19 mouse cellular contexts compared by ENCODE assay signal in genomic region chrX:16761430-16761829, GRCm38 (mm10). TPM values are rescaled to one million over a fixed set of nuclear protein-coding genes. Genes with fewer than 3 reads are reported as not detected.
A peak's percentile ranks its signal among the peaks of the same experiment; 100 is the strongest.
DNase-seq lines count a peak whose midpoint lies in the region; ATAC-seq and TF ChIP-seq lines count a peak whose summit lies in the region.
"Had no signal": no experiment of that assay in that cellular context is flagged by ENCODE, and none has a peak within 500 bp of the region (broad histone marks: within the 10 kb centered on the region; RNA-seq: fewer than 3 reads in every experiment).

No protein-coding gene starts in this region.

- no peak overlapping the region for H3K27ac ChIP-seq in kidney, adult 2 months (ENCODE audit: insufficient read depth, low read depth, low read length)
- H3K27ac ChIP-seq in stomach, postnatal 0 days (replicated peaks) = no peak overlapping the region
- H3K27ac ChIP-seq: heart, embryonic 13.5 days; hindbrain, embryonic 14.5 days; limb, embryonic 13.5 days; liver, embryonic 14.5 days; midbrain, embryonic 12.5 days had no signal

- no peak for TF ChIP-seq EP300 in stomach, postnatal 0 days (optimal IDR thresholded peaks at IDR 0.05)

- no peak for TF ChIP-seq POLR2A in kidney, adult 2 months (IDR thresholded peaks at IDR 0.05; ENCODE audit: low read depth, low read length)

- peak; percentile 0 for DNase-seq in kidney, postnatal 14 days
- DNase-seq in kidney, adult 2 months = no peak
- DNase-seq in lung, adult 18-20 months = peak; percentile 41 to 63
- DNase-seq in lung, postnatal 14 days = peak; percentile 3
- peak; percentile 45 for DNase-seq in stomach, postnatal 0 days (ENCODE audit: low spot score)
- no peak for DNase-seq in thymus, postnatal 25 days
- no peak for DNase-seq in embryo, embryonic 10 days (ENCODE audit: low spot score)
- DNase-seq: B cell, adult 2 months; cerebellum, adult 2 months; cerebellum, postnatal 36 days; gastrocnemius, postnatal 10 days; heart, adult 18-20 months; thymus, adult 2 months had no signal

- H3K9ac ChIP-seq in stomach, postnatal 0 days (ENCODE audit: low read length) = no peak overlapping the region
- H3K9ac ChIP-seq: heart, embryonic 13.5 days; hindbrain, embryonic 14.5 days; limb, embryonic 13.5 days; liver, embryonic 14.5 days; midbrain, embryonic 12.5 days had no signal

- H3K9me3 ChIP-seq in stomach, postnatal 0 days (ENCODE audit: control insufficient read depth, low read length) = no peaks in the 10 kb centered on the region
- H3K9me3 ChIP-seq: heart, embryonic 13.5 days; limb, embryonic 13.5 days; midbrain, embryonic 12.5 days had no signal

- no peak overlapping the region for H3K4me2 ChIP-seq in stomach, postnatal 0 days (replicated peaks; ENCODE audit: low read depth)
- H3K4me2 ChIP-seq: heart, embryonic 13.5 days; hindbrain, embryonic 14.5 days; limb, embryonic 13.5 days; midbrain, embryonic 12.5 days had no signal

- no peak for TF ChIP-seq CTCF in kidney, adult 2 months (conservative IDR thresholded peaks at IDR 0.05; ENCODE audit: insufficient read depth, insufficient read length, low read depth, low read length)
- no peak for TF ChIP-seq CTCF in stomach, postnatal 0 days (IDR thresholded peaks at IDR 0.05; ENCODE audit: low read depth)

- ATAC-seq in stomach, postnatal 0 days (ENCODE audit: low FRiP score, low TSS enrichment) = peak; percentile 80; the same call in 1 of the 2 replicates
- ATAC-seq: forebrain, embryonic 14.5 days had no signal

- no peak overlapping the region for H3K4me3 ChIP-seq in kidney, adult 2 months (ENCODE audit: insufficient read depth, low read depth, low read length)
- no peak overlapping the region for H3K4me3 ChIP-seq in stomach, postnatal 0 days (ENCODE audit: low read depth, low read length)
- H3K4me3 ChIP-seq: heart, embryonic 13.5 days; limb, embryonic 13.5 days; midbrain, embryonic 12.5 days had no signal

- no peaks in the 10 kb centered on the region for H3K27me3 ChIP-seq in kidney, adult 2 months (replicated peaks; ENCODE audit: control insufficient read depth, insufficient read depth, low read length)
- H3K27me3 ChIP-seq in stomach, postnatal 0 days (ENCODE audit: control insufficient read depth, insufficient read depth, low read length) = no peaks in the 10 kb centered on the region
- H3K27me3 ChIP-seq: heart, embryonic 13.5 days; limb, embryonic 13.5 days; midbrain, embryonic 12.5 days had no signal

- no peaks in the 10 kb centered on the region for H3K36me3 ChIP-seq in kidney, adult 2 months (ENCODE audit: control insufficient read depth, insufficient read depth, low read length)
- H3K36me3 ChIP-seq in stomach, postnatal 0 days (ENCODE audit: control insufficient read depth, insufficient read depth, low read length) = no peaks in the 10 kb centered on the region
- H3K36me3 ChIP-seq: heart, embryonic 13.5 days; limb, embryonic 13.5 days; midbrain, embryonic 12.5 days had no signal

- H3K4me1 ChIP-seq in kidney, adult 2 months (ENCODE audit: control insufficient read depth, insufficient read depth, low read length) = no peaks in the 10 kb centered on the region
- H3K4me1 ChIP-seq in stomach, postnatal 0 days (replicated peaks; ENCODE audit: control insufficient read depth, insufficient read depth) = no peaks in the 10 kb centered on the region
- H3K4me1 ChIP-seq: heart, embryonic 13.5 days; limb, embryonic 13.5 days; midbrain, embryonic 12.5 days had no signal

- 29% methylated on average over 3 of the region's 3 CpGs for WGBS in kidney, adult 2 months
- 30% methylated on average over 3 of the region's 3 CpGs for WGBS in stomach, postnatal 0 days

RNA-seq across cellular contexts. Expression of gene Maob, which starts 55.7 kb away (rescaled TPM):
- 2.1 and 3.2 TPM in 2 replicates for polyA plus RNA-seq in kidney, adult 2 months (2012; rRNA removed)
- polyA plus RNA-seq in stomach, postnatal 0 days (2015; fragmentation: Nextera tagmentation; extraction: Ambion mirVana) = 17.0 and 18.9 TPM in 2 replicates

Comparison
In these comparisons a context has a peak if more than half of its experiments do, and no peak if none do; other contexts are left out.
1. DNase-seq: peak in kidney, postnatal 14 days (single experiment), lung, adult 18-20 months (2 of 2), lung, postnatal 14 days (single experiment) and stomach, postnatal 0 days (single experiment); none in kidney, adult 2 months (single experiment), thymus, postnatal 25 days (single experiment) and embryo, embryonic 10 days (single experiment).